Mouse (Mus musculus): ENCODE measurements around the gene Prss12. TPM values are rescaled to one million over a fixed set of nuclear protein-coding genes. Genes with fewer than 3 reads are reported as not detected.
"Not testable (repeated sequence)": the region's sequence is repeated elsewhere in the genome, so short reads cannot be mapped to it uniquely, and the experiment has no call there.

Prss12 gene
- total RNA-seq, 2 experiments from 2014 or later: 19.4 to 24.9 TPM

DNA sequence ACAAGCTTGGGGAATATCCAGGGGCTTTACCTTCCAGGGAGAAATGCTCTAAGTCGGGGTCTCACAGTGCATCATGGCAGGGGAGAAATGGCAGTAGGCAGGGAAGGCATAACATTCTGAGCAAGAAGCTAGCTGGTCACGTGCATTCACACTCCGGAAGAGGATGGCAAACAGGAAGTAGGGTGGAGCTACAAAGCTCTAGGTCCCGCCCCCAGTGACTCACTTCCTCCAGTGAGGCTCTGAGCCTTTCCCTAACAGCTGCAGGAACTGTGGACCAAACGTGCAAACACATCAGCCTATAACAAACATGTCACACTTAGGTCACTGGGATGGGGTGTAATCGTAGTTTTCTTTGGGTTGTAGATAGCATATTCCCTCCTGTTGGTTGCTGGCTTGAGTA, 15.6 kb downstream of the Prss12 start:
- no peak for DNase-seq (ENCODE audit: low spot score in 2 of 2)

DNA sequence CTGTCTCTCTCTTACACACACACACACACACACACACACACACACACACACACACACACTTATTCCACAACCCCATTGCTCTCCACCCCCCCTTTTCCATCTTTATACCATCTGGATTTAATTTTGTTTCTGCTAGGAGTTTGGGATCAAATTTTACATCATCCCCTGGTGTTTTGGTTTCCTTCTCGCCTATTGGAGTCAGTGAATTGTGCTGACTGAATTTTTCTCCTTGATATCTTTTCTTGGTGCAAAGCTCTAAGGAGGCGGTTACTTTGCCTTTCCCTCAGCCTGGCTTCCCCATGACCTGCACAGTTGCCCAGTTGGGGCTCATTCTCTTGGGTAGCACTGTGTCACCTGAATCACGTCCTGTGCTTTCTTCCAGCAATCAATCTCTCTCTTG, 30.1 kb downstream of the Prss12 start:
- DNase-seq (ENCODE audit: low spot score in 2 of 2): no peak

DNA sequence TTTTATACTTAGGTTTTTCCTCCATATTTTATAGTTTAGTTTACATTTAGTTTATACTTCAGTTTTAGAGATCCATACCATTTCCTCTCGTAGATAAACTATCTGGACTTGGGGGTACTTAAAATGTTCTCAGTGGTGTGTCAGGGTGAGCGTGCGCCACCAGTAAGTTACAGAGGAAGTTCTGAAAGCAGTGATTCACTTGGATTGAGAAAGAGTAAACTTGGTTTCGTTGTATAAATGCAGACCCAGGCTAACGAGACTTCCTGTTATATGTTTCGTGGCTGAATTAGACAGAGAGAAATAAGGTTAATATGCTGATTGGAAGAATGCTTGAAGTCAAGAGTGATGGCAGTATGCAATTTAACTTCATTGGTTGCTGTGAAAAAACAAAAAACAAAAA, 34.6 kb downstream of the Prss12 start:
- DNase-seq (ENCODE audit: low spot score in 2 of 2): no peak

DNA sequence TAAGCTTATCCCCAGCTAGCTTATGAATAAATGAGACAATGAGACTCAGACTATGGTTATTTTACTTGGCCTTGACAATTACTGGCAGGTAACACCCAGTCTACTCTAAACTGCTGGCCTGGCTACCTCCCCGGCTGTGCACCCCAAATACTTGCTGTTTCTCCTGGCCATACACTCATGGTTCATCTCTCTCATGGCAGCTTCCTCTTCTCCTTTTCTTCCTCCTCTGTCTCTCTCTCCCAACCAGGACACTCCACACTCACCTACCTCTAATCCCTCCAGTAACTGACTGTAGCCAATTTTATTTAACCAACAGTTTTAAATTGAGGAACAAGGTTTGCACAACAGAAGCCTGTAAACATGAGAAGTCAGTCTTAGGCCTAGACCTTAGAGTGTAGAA, 45.1 kb downstream of the Prss12 start:
- DNase-seq (ENCODE audit: low spot score in 2 of 2): no peak

DNA sequence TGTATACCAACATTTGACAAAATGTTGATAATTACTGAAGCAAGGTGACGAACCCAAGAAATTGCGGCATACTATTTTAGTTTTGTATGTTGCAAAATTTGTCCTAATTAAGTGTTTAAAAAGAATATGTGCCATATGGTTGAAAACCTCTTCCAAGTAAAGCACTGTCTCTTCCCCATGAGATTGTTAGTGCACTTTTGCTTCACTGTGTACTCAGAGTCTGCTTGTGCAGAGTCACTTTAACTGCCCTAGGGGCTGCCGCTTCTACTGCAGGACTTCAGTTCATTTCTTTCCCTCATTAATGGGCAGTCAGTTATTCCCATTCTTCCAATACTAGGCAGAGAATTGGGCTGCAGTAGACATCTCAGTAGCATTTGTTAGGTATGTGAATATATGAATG, 46.5 kb downstream of the Prss12 start:
- DNase-seq (ENCODE audit: low spot score in 2 of 2): peak in 1 of 2 experiments; percentile 5

DNA sequence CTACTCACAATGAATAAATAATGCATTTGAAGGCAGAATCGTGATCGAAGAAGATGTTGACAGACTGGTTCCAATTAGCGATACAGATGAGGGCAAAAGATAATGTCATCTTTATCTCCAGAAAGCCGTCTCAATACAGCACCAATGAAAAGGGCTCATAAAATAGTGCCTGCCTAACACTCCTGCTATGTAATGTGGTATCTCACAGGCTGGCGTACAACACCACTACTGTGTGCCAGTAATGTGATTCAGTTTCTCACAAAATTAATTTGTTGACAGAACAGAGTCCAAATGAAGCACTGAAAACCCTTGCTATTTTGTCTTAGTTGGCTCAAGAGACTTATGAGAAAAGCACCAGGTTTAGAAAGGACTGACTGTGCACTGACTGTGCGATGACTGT, 48.4 kb downstream of the Prss12 start:
- peak in 1 of 2 experiments; percentile 8 for DNase-seq (ENCODE audit: low spot score in 2 of 2)

DNA sequence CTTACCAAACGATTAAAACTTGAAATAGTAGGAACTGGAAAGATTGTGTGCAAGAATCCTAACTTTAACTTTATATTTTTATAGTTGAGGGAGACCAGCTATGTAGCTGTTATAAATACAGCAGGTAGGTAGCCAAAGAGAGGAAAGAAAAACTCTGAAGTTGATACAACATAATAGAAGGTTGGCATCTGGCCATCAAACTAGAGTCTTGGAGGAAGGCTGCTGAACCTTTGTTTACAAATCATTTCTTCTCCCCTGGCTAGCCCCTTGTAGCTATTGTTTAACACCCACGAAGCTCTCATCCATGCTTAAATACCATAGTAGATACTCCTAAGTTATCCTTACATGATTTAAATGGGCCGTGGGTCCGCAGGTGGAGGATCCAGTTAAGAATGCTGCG, 52.1 kb downstream of the Prss12 start:
- peak in 1 of 2 experiments; percentile 8 for DNase-seq (ENCODE audit: low spot score in 2 of 2)

DNA sequence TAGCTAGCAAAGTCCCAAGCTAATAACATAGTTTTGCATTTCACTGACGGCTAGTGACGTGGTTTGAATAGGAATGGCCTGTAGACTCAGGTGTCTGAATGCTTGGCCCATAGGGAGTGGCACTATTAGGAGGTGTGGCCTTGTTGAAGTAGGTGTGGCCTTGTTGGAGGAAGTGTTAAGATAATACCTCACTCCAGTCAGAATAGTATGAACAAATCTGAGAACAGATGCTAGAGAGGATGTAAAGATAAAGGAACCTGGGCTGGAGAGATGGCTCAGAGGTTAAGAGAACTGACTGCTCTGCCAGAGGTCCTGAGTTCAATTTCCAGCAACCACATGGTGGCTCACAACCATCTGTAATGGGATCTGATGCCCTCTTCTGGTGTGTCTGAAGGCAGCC, 55.1 kb downstream of the Prss12 start:
- DNase-seq (ENCODE audit: low spot score in 2 of 2): not testable (repeated sequence)

DNA sequence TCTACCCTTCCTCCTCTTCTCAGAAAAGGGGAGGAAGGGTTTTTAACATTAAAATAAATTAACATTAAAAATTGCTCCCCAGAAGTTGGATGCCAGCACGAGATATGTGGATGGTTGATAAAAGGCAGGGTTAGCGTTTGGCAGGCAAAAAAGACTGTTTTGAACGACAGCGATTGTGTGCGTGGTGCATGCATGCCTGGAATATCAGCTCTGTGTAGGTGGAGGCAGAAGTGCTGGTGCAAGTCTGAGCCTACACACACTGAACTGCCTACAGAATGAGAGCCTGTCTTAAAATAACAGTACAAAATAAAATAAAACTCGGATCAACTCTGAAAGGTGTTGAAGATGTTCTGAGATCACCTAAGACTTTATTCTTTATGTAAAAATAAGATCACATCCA, 57.2 kb downstream of the Prss12 start:
- no peak for DNase-seq (ENCODE audit: low spot score in 2 of 2)

DNA sequence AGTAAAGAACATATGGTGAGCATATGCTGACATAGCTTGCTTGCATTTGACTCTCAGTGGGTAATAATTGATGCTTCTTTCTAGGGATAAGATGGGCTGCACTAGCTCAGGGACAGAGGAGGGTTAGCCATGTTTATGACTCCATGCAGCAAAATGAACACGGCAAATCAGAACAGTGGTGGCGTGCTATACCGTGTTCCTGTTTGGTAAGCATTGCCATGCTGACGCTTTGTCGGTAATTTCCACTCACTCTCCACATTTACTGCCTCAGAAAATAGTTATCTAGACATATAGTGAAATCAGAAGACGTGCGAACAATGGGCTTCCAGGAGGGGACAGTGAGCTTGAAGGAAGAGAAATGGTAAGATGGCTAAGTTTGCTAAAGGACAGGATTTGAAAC, 58.1 kb downstream of the Prss12 start:
- DNase-seq (ENCODE audit: low spot score in 2 of 2): no peak

DNA sequence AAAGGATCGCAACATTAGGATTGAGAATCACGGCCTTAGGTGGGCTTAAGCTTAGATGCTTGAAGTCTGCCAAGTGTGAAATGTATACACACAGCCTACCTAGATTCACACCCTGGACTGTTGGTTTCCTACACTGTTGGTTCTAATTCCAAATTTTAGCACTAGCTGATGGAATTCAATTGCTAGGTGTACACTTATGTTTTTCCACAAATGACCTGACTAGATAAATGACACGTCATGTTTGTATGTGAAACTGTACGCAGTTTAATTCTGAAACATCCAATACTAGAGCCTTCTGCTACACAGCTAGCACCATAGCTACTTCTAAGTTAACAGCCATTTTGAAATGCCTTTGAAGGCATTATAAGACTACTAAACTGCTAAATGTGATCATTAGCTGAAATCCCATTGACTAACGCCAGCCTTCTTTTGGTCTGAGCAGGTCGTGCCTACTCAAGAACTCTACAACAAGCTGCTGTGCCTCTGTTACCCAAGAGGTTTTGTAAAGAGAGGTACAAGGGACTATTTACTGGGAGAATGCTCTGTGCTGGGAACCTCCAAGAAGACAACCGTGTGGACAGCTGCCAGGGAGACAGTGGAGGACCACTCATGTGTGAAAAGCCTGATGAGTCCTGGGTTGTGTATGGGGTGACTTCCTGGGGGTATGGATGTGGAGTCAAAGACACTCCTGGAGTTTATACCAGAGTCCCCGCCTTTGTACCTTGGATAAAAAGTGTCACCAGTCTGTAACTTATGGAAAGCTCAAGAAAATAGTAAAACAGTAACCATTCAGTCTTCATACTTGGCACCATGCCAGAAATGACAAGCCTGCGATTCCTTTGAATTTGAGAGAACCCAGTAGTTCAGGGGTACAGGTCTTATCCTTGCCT, 59.3 kb downstream of the Prss12 start:
- peak; percentile 19 to 41 for DNase-seq (ENCODE audit: low spot score in 2 of 2)

DNA sequence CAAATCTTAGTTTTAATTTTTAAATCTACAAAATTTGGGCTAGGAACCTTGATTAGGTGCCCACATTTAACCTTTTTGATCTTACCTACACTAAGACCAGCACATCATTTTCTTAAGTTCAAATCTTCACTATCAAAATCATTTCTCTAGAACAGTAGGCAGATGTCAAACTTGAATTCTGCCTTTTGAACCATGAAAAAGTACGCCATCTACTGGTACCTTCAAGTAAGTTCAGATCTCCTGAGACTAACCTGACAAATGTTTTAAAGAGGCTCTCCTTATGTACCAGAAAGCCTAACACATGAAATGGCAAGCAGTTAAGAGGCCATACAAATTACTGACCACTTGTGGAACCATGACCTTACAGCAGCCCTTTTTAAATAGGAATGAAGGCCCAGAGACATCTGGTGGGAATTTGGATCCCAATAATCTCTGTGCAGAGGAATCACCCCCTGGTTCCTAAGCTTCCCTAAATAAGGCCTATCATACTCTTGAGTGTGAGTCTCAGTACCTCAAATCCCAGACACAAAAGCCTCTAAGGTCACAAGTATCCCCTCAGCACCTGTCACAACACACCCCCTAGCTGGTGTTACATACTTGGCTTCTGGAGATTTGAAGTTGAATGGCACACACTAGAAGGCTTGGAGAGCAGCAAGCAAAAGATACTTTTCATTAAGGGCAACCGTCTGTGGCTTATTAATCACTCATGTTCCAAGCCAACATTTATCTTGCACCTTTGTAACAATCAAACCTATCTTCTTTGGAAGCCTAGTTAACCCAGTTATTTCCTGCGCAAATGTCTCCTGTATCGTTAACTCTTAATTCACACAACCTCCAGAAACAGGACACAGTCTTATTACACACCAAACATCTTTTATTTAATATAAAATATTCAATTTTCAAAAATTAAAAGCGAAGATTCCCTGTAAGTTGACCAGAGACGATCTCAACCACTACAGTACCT, 60.3 kb downstream of the Prss12 start:
- DNase-seq (ENCODE audit: low spot score in 2 of 2): no peak

DNA sequence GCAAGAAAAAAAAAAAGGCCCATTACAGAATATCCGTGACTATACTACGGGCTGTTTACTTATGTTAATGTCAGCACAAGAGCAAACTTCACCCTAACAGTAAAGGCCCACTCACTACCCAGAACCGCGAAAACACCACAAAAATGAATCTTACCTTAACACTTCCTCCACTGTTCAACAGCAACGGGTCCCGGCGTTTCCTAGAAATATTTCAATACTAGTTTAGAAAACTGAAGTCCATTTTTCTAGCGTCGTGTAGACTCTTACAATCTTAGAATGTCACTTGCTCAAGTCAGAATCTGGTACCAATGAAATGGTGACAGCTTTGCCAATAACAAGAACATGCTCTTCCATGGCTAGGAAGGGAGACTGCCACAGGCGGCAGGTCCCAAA, 60.9 kb downstream of the Prss12 start:
- DNase-seq (ENCODE audit: low spot score in 2 of 2): no peak

DNA sequence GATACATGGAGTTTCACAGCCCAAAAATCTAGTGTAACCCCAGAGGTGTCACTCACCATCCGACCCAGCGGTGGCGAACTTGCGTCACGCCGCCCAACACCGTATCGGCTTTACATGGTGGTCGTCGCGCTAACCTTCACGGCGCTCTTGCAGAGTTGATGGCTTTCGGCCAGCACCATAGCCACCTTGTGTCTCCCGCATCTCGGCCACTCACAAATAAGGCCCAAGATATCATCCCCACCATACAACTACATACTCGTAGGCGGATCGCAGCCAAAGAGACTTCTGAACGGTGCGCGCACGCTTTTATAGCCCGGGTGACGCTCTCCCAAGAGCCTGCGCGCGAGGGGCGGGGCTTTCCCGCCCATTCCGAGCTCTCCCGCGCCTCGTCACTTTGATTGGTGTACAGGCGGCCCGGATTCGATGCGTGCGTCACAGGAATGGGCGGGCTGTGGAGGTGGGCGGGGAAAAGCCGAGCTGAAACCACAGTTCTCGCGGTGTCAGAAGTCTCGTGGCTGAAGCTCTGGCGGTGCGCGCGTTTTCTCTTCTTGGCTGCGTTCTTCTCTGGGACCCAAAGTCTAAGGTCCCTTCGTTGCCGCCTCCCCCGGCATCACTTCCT, 61.5 kb downstream of the Prss12 start:
- DNase-seq (ENCODE audit: low spot score in 2 of 2): peak; percentile 98

DNA sequence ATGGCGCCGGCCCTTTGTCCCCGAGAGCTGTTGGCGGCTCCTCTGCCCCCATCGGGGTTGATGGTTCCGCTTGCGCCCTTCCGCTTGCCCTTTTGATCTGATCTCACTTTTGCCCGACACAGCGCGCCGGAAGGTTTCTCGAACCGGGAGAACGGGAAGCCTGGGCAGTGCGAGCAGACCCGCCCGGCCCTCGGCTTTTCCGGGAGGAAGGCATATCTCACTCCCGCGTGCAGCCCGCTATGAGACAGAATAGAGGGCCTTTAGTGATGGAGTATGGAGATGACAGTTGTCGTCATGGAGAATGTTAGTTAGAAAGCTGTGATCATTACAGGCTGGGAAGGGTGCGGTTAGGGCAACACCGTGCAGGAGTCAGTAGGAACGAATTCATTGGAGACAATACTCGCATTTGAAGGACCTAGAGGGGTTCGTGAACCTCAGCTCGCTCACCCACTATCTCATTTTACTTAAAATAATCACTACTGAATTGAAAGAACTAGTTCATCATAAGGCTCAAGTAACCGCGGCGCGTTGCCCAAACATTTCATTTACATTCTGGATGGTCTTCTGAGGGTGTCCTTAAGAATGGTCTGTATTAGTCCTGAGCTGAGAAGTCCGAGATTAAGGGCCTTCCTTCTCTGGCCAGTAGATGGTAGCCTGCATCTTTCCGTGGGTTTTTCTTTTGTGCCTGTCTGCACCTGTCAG, 62.1 kb downstream of the Prss12 start:
- no peak for DNase-seq (ENCODE audit: low spot score in 2 of 2)

DNA sequence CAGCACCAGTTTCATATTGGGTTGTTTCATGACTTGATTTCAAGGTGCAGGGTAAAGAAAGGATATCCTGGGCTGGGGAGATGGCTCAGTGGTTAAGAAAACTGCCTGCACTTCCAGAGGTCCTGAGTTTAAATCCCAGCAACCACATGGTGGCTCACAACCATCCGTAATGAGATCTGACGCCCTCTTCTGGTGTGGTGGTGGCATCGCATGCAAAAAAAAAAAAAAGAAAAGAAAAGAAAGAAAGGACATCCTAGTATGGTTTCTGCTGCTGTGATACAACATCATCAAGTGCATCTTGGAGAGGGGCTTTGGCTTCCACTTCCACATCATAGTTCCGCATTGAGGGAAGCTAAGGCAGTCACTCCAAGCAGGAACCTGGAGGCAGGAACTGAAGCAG, 65.1 kb downstream of the Prss12 start:
- DNase-seq (ENCODE audit: low spot score in 2 of 2): no peak

DNA sequence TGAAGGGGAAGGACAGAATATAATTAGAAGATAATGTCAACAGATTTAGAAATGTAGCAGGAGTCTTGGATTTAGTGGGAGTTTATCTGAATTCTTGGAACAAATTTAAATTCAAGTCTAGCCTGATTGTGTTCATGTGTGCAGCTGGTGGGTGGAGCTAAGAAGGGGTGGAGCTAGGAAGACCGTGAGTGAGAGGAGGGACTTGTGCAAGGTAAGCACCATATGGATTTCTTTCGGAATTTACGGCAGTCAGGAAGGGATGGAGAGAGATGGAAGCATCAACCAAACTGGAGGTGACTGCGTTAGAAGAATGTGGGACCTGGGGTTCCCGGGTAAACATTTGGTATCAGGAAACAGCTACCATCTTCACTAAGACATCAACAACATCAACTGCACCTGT, 68.2 kb downstream of the Prss12 start:
- no peak for DNase-seq (ENCODE audit: low spot score in 2 of 2)

DNA sequence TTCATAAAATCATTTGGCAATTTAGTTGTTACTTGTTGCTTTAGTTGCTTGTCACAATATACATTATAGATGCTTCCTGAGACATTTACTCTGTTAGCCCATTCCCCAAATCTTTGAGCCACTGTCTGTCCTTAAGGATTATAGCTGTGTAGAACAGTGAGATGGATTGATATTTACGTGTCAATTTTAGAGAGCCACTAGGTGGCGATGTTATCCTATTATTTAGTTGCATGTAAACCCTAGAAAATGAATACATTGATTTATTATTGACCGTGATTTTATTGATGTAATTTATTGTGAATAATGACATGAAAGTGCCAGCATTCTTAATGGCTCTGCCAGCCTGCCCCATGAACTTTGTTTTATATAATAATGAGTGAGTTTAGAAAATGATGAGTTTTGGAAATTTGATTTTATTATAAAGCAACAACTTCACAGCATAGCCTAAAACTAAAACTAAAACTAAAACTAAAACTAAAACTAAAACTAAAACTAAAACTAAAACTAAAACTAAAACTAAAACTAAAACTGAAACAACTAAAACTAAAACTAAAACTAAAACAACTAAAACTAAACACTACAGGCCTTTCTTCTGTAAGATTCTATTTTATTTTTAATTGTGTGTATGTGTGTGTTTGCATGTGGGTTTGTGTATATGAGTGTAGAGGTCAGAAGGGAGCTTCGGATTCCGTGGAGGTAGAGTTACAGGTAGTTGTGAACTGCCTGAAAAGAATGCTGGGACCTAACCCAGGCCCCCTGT, 69.1 kb downstream of the Prss12 start:
- peak; percentile 36 to 62 for DNase-seq (ENCODE audit: low spot score in 2 of 2)

DNA sequence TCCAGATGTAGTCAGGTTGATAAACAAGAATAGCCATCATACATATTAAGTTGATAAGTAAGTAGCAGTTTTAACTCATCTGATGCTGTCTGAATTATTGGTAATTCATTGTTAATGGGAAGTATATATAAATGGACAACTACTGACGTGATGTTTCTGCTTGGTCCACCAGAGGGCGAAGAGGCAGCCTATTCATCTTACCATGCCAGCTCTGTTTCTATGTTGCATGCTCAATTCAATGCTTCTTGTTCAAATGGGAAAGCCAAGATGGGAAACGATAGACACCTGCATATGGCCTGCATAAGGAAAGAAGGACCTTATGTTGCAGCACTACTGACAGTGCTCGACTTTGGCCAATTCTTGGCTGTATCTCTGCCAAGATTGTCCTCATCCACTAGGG, 70.1 kb downstream of the Prss12 start:
- DNase-seq (ENCODE audit: low spot score in 2 of 2): peak; percentile 40 to 56

Data from layer of hippocampus, postnatal 10 days (tissue).